Mouse (Mus musculus): Measurements from ENCODE around the gene Gcdh. TPM values are rescaled to one million over a fixed set of nuclear protein-coding genes. Genes with fewer than 3 reads are reported as not detected.
A peak's percentile ranks its signal among the peaks of the same experiment; 100 is the strongest.

Gene Gcdh
- polyA plus RNA-seq, 1 experiment, result 65.8 TPM

DNA sequence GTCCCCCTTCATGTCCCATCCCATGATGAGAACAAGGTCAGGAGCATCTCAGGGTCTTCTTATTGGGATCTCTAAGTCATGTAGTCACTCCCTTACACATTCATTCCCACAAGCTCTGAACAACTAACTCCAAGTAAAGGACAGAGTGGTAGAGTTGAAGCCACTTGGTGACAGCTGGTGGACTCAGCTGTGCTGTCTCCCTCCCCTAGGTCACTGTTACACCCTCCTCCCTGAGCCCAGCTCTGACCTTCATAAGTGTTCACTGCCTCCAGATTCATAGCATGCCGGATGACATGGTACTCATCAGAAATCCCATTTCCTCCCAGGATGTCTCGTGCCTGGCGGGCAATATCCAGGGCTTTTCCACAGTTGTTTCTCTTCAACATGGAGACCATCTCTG, 5.4 kb downstream of the Gcdh start:
- no peak for DNase-seq
- 84% methylated on average over 3 of the region's 3 CpGs for WGBS
- Histone ChIP-seq H3K4me1 (ENCODE audit: control insufficient read depth, insufficient read depth, low read length) (no peaks in the 10 kb centered on the region), H3K4me3 (replicated peaks; ENCODE audit: extremely low read depth, low read depth, low read length) (no peak overlapping the region)
- TF ChIP-seq POLR2A (IDR thresholded peaks at IDR 0.05; ENCODE audit: borderline replicate concordance, extremely low read depth, low read depth, low read length) (no peak), CTCF (IDR thresholded peaks at IDR 0.05; ENCODE audit: insufficient read depth, low read length) (no peak)

- 85% methylated on average over 4 of the region's 4 CpGs for WGBS
- TF ChIP-seq POLR2A (IDR thresholded peaks at IDR 0.05; ENCODE audit: borderline replicate concordance, extremely low read depth, low read depth, low read length) (no peak), CTCF (IDR thresholded peaks at IDR 0.05; ENCODE audit: insufficient read depth, low read length) (no peak)
- Histone ChIP-seq H3K4me1 (ENCODE audit: control insufficient read depth, insufficient read depth, low read length) (no peaks in the 10 kb centered on the region), H3K4me3 (replicated peaks; ENCODE audit: extremely low read depth, low read depth, low read length) (no peak overlapping the region)
- DNase-seq, result no peak
Measured at GRCm38 (mm10) chr8:84884728-84885127, 9.0 kb downstream of the Gcdh start.

GRCm38 (mm10) chr8:84878915-84879314, 14.8 kb downstream of the Gcdh start:
- 65% methylated on average over 1 of the region's 1 CpGs for WGBS
- TF ChIP-seq CTCF (IDR thresholded peaks at IDR 0.05; ENCODE audit: insufficient read depth, low read length) (no peak), POLR2A (IDR thresholded peaks at IDR 0.05; ENCODE audit: borderline replicate concordance, extremely low read depth, low read depth, low read length) (no peak)
- no peak for DNase-seq
- Histone ChIP-seq H3K4me1 (ENCODE audit: control insufficient read depth, insufficient read depth, low read length) (no peaks in the 10 kb centered on the region), H3K4me3 (replicated peaks; ENCODE audit: extremely low read depth, low read depth, low read length) (no peak overlapping the region)

GRCm38 (mm10) chr8:84877297-84878035, 16.3 kb downstream of the Gcdh start:
- Histone ChIP-seq H3K4me3 (replicated peaks; ENCODE audit: extremely low read depth, low read depth, low read length) (no peak overlapping the region), H3K4me1 (ENCODE audit: control insufficient read depth, insufficient read depth, low read length) (peaks cover 4% of the 10 kb centered on the region)
- WGBS, result 75% methylated on average over 3 of the region's 3 CpGs
- TF ChIP-seq CTCF (IDR thresholded peaks at IDR 0.05; ENCODE audit: insufficient read depth, low read length) (no peak), POLR2A (IDR thresholded peaks at IDR 0.05; ENCODE audit: borderline replicate concordance, extremely low read depth, low read depth, low read length) (no peak)
- DNase-seq, result no peak

DNA sequence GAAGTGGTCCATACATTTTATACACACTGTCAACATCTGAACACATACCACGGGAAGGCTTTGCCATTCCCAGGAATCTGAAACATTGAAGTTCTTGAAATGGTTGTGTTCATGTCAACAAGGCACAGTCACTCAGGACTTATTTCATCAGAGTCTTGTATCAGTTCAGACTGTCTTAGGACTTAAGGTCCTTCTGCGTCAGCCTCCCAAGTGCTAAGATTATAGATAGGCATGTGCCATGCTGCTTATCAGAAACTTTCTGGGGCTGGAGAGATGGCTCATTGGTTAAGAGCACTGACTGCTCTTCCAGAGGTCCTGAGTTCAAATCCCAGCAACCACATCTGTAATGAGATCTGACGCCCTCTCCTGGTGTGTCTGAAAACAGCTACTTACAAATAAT, 19.4 kb downstream of the Gcdh start:
- H3K4me1 ChIP-seq (ENCODE audit: control insufficient read depth, insufficient read depth, low read length), result peaks cover 7% of the 10 kb centered on the region
- no peak for TF ChIP-seq POLR2A (IDR thresholded peaks at IDR 0.05; ENCODE audit: borderline replicate concordance, extremely low read depth, low read depth, low read length)
- TF ChIP-seq CTCF (IDR thresholded peaks at IDR 0.05; ENCODE audit: insufficient read depth, low read length), result no peak
- no peak for DNase-seq
- no peak overlapping the region for H3K4me3 ChIP-seq (replicated peaks; ENCODE audit: extremely low read depth, low read depth, low read length)
- 81% methylated on average over 3 of the region's 3 CpGs for WGBS

DNA sequence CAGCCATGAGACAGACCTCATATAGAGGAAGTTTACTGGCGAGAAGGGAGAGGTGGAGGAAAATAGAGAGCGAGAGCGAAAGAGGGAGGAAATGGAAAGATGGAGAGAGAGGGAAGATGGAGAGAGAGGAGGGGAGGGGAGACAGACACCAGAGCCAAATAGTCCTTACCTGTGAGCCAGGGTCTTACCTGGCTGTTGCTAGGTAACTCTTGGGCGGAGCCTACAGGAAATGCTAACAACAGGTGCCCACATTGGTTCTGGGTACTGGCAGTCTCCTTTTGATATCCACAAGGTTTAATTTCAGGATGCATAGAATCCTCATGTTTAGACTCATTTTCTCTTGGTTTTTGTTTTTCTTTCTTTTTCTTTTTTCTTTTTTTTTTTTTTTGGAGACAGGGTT, 20.7 kb downstream of the Gcdh start:
- WGBS, result 68% methylated on average over 4 of the region's 4 CpGs
- H3K4me3 ChIP-seq (replicated peaks; ENCODE audit: extremely low read depth, low read depth, low read length), result no peak overlapping the region

GRCm38 (mm10) chr8:84872309-84872965, 21.3 kb downstream of the Gcdh start:
- peak; percentile 37 for DNase-seq
- peak overlapping the region; percentile 41 for H3K4me3 ChIP-seq (replicated peaks; ENCODE audit: extremely low read depth, low read depth, low read length)
- peaks cover 7% of the 10 kb centered on the region for H3K4me1 ChIP-seq (ENCODE audit: control insufficient read depth, insufficient read depth, low read length)
- TF ChIP-seq CTCF (IDR thresholded peaks at IDR 0.05; ENCODE audit: insufficient read depth, low read length), result no peak
- no peak for TF ChIP-seq POLR2A (IDR thresholded peaks at IDR 0.05; ENCODE audit: borderline replicate concordance, extremely low read depth, low read depth, low read length)
- 1% methylated on average over 53 of the region's 54 CpGs for WGBS

More for the DNA sequence above, 20.7 kb downstream of the Gcdh start:
- H3K4me1 ChIP-seq (ENCODE audit: control insufficient read depth, insufficient read depth, low read length), result peaks cover 7% of the 10 kb centered on the region
- DNase-seq, result no peak
- TF ChIP-seq POLR2A (IDR thresholded peaks at IDR 0.05; ENCODE audit: borderline replicate concordance, extremely low read depth, low read depth, low read length) (no peak), CTCF (IDR thresholded peaks at IDR 0.05; ENCODE audit: insufficient read depth, low read length) (no peak)

GRCm38 (mm10) chr8:84871376-84872308, 22.1 kb downstream of the Gcdh start, which contains the start of gene Syce2:
TSS of gene Syce2 (plus strand) at chr8:84872111.
- no peak for TF ChIP-seq CTCF (IDR thresholded peaks at IDR 0.05; ENCODE audit: insufficient read depth, low read length)
- no peak for TF ChIP-seq POLR2A (IDR thresholded peaks at IDR 0.05; ENCODE audit: borderline replicate concordance, extremely low read depth, low read depth, low read length)
- Histone ChIP-seq H3K4me1 (ENCODE audit: control insufficient read depth, insufficient read depth, low read length) (peaks cover 7% of the 10 kb centered on the region), H3K4me3 (replicated peaks; ENCODE audit: extremely low read depth, low read depth, low read length) (peak within 1 kb of the TSS; percentile 77)
- WGBS, result 11% methylated on average over 44 of the region's 46 CpGs
- peak; percentile 80 for DNase-seq

GRCm38 (mm10) chr8:84856864-84857441, 36.8 kb downstream of the Gcdh start, which contains the start of gene Farsa:
TSS of gene Farsa (plus strand) at chr8:84856989.
- H3K4me3 ChIP-seq (replicated peaks; ENCODE audit: extremely low read depth, low read depth, low read length), result peak within 1 kb of the TSS; percentile 79
- under 1% methylated on average over 39 of the region's 39 CpGs for WGBS
- peak; percentile 88 for DNase-seq
- TF ChIP-seq POLR2A (IDR thresholded peaks at IDR 0.05; ENCODE audit: borderline replicate concordance, extremely low read depth, low read depth, low read length), result peak; percentile 95
- TF ChIP-seq CTCF (IDR thresholded peaks at IDR 0.05; ENCODE audit: insufficient read depth, low read length), result no peak
- H3K4me1 ChIP-seq (ENCODE audit: control insufficient read depth, insufficient read depth, low read length), result peaks cover 3% of the 10 kb centered on the region
